Mouse (Mus musculus) spleen, adult 12 weeks (tissue): Measurements from ENCODE around the gene Crybg1.
A peak's percentile ranks its signal among the peaks of the same experiment; 100 is the strongest.
"Not testable (repeated sequence)": the region's sequence is repeated elsewhere in the genome, so short reads cannot be mapped to it uniquely, and the experiment has no call there.

Source experiments
- DNase-seq: peaks from one replicate; pipeline ENCODE4 v3.0.0; 2022; ENCODE audit warnings: low spot score

The Crybg1 gene

DNA sequence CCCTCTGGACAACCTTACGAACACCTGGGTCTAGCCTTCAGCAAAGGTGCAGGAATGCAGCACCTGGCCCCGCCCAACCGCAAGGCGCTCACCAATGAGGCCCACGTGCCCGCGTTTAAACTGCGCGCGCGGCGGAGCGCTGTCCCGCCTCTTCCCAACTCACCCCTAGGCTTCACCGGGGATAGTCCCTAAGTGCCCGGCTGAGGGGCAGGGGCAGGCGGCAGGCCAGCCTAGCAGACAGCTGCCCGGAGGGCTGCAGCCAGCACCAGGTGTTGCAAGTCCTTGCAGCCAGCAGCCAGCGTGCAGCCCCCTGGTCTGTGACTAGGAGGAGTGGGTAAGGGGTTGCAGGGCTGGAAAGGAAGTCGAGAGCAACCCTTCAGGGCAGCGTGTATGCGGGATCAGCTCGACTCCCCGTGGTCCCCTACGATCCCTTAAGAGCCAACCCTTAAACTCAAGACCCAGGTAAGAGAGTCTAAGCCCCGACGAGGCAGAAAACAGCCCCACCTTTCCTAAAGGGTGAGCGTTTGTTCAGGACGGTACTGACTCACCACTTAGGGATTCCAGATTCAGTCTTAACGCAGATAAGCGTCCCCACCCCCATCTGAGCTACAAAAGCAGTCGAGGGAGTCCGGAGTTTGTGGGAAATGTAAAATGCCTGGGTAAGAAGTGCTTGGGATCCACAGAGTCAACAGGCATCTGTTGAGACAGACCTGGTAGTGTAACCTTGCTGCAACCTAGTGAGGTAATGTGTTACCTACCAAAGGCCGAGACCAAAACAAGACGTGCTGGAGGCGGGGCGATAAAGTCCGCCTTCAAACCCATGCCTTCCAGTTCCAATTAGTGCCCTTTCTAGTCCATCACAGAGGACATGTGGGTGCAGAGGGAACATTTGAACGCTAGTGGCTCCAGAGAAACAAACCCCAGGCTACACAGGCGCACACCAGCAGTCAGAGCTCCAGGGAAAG is 142.7 kb downstream of the Crybg1 start:
- DNase-seq: no peak

DNA sequence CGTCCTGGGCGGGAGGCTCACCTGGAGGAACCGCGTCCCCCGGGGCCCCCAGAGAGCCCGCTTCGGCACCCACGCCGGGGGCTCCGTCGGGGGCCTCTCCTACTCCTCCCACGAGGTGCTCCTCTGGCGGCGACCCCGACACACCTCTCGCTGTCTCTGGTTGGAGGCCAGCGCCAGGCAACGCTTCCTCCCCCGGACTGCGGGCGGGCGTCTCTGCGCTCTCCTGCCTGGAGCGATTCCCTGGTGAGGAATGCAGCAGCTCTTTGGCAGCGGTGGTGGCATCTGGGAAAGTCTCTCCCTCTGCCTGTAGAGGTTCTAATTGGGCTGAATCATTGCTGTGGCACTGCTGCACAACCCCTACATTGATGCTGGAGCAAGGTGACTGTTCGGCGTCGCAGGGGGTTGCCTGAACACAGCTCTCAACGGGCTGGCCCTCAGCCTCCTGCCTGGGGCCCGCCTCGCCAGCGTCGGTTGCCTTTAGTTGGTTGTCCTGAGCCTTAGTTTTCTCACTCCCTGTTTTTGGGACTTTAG is 144.4 kb downstream of the Crybg1 start:
- no peak for DNase-seq

DNA sequence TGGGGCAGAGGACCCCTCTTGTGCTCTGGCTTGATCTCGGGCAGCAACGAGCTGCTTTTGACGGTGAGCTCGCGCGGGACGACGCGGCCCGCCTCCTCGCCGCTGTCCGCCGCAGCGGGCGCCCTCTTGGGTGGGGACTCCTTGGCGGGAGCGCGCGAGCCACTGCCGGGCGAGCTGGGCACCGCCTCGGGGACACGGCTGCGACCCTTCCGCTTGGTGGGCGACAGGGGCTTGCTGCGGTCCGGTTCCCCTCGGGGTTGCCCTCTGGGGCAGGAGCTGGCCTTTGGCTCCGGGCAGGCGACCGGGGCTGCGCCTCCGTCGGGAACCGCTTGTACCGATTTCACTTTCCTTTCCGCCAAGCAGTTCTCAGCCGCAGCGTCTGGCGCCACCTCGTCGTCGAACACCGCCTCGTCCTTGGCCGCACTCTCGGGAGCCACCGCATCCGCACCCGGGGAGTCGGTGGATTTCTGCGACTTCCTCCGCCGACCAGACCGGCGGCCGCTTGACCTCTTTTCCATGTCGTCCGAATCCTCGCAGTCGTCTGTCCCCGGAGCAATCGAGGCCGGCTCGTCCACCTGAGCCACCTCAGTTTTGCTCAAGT is 145.0 kb downstream of the Crybg1 start:
- peak; percentile 49 for DNase-seq

DNA sequence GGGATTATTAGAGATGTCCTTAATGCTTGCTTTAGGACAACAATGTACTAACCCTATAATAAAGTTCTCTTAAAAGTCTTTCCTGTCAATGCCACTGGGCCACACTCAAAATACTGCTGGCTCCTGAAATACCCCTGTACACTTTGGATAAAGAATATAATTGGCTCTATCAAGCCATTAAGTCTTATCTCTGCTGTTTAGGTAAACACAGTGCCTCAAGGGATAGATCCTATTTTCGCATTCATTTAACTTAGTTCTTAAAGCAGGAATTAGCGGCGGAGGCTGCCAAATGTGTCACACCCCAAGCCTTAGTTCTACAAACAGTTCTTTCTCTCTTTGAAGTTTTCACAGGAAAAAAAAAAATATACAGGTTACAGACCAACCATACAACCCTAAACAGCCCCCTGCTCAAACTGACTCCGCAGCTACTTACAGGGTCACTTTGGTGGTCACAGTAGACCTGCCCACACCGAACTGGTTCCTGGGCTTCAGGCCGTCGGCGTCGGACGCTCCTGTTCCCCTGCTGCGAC is 145.6 kb downstream of the Crybg1 start:
- no peak for DNase-seq

DNA sequence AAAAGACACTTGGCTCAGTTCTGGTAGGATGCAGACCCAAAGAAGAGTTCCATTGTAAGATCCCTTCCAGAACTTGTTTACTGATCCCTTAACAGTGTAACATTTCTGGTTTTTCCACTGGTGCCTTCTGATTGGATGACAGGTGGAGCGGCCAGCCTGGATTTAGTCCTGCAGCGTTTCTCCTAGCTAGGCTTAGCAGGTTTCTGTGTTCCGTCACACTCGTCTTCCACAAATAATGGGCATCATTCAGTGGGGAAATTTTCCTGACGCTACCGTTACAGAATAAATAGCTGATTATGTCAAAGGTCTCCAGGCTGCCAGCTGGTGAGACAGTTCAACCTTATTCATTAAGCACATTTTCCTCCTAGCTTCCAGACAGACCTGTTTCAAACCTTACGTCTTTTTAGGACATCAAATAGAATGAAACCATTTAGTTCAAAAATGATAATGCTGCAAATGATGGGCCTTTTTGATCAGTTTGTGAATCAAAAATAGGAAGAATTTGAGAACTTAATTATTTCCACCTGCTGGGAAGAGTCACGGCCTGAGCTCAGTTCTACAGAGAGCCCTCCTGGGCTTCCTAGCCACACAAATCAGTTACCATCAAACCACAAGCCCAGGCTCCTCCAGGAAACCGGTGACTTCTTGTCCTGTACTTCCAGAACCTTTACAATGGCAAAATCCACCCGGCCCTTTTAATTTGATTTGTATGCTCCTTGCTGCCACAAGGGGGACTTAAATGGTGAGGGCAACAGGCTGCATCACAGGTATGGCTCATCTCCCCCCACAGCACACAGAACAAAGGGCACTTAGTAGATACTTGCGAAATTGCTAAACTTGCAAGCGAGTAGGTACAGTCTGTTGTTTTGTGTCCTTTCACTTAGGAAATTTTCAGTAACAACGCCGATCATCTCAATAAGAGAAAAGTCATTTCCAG is 146.4 kb downstream of the Crybg1 start:
- no peak for DNase-seq

DNA sequence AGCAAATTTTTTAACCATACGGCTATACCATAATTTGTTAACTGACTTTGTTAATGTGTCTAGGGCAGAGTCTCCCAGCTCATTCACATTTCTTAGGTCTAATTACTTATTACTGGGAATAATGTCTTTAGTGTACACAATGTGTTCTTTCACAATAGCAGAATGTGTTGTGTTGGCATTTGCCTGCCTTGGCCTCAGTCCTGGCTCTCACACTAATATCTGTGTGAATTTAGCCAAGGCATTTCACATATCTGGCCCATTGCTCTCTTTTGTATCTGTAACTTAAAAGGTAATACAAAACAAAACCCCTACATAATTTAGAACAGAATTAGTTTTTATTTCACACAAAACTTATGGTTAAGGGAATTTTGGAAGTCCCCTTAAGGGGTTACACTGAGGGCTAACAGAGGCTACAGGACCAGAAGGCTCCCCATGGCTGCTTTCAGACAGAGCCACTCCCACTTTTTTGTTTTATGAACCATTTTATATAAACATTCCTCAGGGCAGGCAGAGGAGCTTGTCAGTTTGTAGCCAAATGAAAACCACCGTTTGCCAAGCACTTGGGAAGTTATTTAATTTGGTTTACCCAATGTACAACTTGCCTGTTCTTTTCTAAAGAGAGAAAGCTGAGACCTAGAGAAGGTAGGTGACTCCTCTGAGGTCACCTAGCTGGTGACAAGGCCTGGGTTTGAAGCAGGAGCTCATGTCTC is 148.3 kb downstream of the Crybg1 start:
- DNase-seq: no peak

DNA sequence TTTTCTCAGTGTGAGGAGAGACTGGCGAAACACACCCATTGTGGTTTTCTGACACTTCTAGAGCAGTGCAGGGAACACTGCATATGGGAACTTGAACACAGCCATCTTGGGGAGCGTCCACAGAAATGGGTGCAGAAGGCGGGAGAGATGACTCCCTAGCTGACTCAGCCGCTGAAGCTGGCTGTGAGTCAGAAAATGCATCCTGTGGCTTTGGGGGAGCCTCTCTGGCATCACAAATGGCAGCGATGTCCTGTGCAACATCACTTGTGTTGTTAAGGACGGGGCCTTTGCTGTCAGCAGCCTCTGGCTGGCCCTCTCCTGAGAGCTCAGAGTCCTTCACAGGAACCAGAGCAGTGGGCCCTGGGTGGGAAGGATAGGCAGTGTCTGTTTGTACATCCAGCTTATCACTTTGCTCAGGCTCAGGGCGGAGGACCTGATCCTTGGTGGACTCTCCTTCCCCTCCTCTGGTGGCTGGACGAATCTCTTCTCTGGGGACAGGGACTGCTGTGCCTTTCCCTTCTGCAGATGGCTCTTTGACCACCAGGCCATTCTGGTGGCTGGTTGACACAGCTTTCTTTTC is 150.1 kb downstream of the Crybg1 start:
- no peak for DNase-seq

DNA sequence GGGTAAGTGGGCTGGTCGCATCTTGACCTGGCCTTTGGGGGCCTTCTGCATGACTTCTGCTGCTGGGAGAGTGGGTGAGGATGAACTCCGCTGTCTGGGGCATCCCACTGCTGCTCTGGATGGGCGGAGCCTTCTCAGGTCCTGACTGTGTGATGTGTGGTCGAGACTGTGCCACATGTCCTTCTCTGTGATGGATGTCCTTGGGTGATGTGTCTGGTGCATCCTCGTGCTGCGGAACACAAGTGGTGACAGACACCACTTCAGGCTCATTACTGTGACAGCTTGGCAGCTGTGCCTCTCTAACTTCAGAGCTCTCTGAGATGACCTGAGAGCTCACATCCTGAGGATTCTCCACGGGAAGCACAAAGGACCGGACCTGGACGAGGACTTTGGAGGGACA is 150.6 kb downstream of the Crybg1 start:
- no peak for DNase-seq

DNA sequence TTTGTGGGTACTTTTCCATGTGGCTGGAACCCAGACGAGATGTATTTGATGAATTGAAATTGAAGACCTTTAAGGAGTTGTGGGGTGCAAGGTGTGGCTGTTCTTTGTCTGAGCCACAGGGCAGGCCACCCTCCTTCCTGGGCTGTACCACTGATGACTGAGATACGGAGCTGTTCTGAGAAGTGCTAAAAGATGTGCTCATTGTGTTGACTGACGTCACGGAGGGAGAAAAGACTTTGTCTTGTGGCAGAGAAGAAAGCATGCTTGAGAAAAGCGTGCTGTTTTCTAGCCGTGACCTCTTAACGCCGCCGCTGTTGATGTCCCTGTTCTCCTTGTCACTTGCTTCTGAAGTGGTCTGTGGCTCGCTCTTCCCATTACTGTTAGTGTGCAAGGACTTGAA is 151.4 kb downstream of the Crybg1 start:
- no peak for DNase-seq

DNA sequence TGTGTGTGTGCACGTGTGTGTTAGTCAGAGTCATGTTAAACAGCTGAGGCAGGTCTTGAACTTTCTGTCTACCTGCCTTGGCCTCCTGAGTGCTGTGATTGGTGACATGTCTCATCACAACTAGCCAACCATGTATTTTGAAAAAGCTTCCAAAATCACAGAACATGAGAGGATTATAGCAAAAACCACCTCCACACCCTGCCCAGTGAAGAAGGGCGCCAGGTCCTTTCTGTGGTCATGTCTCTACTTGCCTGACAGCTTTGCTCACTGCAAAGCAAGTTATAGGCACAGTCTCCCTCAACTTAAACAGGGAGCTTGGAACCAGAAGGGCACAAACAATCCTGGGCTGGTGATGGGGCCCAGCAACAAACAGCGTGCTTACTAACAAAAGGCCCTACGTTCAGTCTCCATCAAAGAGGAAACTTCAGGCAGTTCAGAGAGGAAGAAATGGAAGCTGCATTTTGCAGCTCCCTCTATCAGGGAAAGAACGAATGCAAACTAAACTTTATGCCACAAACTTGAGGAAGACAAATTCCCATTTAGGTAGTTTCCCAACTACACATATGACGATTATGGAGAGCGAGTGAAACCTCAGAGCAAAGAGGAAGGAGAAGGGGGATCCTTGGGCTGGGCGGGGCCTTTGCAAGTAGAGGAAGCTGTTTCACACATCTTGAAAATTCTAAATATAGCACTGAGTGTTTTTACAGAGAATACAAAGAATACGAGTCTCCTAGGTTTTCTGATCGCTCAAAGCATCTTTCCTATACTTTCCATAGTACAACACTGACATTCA is 152.6 kb downstream of the Crybg1 start:
- no peak for DNase-seq

DNA sequence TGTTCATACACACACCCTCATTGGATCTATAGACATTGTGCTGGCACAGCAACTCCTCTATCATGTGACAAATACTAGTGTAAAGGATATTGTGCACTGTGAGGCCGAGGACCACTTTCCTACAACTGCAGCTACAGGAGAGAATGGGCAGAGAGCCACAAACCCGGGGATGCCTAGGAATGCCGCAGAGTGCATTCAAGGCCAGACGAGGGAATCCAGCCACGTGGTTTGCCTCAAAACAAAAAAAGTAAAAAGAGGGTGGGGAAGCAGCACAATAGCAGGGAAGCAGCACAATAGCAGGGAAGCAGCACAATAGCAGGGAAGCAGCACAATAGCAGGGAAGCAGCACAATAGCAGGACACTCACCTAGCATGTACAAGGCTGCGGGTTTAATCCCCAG is 155.5 kb downstream of the Crybg1 start:
- DNase-seq: no peak

DNA sequence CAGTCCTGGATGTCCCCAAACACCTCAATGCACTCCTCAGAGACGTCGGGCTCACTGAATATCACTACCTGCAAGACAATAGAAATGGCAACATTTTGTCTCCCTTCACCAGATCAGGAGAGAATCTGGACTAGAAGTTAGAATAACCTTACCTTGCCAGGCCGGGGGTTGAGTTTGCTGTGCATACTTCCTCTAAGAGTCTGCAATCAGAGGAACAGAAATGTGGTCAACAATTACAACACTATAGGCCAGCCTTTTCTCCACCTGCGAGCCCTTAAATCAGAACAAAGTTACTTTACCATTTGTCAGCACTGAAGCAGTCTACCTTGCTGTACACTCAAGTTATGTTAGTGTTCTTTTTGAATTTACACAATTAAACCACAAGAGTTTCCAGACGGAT is 156.1 kb downstream of the Crybg1 start:
- no peak for DNase-seq

DNA sequence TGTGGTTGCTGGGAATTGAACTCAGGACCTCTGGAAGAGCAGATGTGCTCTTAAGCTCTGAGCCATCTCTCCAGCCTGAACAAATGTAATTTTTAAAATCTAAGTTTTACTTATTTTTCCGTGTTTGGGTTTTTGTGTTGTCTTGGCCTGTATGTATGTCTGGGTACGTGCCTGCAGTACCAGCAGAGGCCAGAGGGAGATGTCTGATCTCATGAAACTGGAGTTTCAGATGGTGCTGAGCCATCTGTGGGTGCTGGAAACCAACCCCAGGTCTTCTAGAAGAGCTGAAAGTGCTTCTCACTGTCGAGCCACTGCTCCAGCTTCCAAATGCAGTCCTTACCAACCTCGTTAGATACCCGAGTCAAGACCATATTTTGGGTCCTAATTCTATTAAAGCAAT is 157.4 kb downstream of the Crybg1 start:
- DNase-seq: no peak

DNA sequence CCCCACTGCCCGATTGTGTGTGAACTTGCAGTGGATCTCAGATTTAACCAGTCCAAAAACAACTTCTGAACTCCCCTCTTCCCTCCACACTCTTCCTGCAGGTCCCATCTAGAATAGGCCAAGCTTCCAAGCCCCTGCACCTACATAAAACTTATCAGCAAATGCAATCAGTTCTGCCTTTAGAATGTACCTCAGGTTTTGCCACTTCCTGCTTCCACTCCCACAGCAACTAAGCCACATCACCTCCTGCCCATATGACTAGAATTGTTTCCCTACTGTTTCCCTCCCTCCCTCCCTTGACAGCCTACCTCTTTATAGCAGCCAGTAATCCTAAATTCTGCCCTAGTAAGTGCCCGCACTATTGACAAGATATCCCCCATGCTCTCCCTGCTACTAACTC is 164.8 kb downstream of the Crybg1 start:
- DNase-seq: no peak

DNA sequence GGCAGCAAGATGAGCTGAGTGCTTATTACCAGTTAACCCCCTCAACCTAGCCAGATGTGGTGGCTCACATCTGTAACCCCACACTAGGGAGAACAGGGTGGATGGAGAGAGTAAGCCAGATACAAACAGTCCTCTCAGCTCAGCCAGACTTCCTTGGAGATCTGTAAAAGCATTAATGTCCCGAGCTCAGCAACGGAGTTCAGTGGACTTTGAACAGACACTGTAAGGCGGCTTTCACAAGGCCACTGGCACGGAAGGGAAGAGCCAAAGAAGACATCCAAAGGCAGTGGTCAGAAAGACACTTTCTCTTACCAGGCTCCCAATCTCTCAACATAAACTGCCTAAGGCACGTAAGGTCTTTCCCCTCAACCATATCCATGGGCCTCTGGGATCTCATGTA is 165.4 kb downstream of the Crybg1 start:
- no peak for DNase-seq

DNA sequence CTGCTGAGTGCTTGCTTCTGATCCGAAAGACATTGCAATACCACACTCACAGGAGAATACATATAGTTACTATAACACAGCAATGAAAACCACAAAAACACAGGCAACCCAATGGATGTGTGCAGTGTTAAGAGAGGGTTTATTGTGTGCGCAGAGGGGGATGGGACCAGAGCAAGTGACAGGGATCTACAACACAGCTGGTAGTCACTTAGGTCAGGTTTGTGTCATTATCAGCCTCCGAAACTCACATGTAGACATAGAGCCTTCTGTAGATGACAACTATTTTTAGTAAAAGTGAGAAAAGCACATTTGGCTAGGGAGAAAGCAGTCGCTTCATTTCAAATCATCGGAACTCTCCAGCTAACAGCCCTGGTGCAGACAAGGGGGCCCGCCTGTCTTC is 166.2 kb downstream of the Crybg1 start:
- no peak for DNase-seq

DNA sequence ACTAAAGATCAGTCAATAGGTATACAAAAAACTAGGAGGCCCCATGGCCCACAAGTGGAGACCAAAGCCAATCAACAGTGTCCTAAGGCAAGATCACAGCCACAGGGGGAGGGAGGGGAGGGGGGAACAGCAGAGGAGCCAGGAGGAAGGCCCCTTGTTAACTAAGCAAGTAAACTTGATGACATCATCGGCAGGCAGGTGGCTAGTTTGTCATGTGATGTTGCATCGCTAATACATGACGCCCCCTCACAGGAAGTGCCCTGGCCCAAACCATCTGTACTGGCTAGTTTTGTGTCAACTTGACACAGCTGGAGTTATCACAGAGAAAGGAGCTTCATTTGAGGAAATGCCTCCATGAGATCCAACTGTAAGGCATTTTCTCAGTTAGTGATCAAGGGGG is 167.9 kb downstream of the Crybg1 start:
- DNase-seq: not testable (repeated sequence)

DNA sequence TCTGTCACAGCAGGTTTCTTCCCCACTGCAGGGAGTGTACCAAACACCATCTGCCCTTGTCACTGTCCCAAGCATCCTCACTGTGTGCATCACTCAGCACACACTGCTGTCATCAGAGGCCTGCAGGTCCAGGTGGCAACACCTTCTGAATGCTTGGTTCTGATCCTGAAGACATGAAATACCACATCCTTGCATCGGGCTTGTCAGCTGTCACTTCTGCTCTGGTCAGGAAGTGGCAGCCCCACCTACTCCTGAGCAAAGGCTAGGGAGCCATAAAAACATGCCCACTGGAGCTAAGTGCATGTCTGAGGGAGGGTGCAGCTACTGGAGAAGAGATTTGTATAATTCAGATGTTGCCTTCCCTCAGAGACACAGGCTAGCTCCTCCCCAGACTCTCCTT is 168.6 kb downstream of the Crybg1 start:
- no peak for DNase-seq

DNA sequence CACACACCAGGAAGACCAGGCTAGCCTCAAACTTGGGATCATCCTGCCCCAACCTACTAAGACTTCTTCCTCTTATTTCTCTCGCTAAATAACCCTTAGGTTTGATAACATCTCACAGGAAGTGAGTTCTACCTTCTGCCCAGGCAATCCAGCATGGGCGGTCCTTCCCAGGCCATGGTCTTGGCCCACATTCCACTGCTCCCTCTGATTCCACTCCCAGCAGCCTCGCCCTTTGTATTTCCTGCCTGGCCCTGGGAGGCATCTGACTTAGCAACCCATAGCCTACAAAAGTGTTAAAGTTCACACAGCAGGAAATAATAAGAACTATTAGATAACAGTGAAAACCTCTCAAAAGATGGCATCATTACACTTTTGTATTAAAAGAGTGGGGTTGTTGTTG is 171.3 kb downstream of the Crybg1 start:
- no peak for DNase-seq

DNA sequence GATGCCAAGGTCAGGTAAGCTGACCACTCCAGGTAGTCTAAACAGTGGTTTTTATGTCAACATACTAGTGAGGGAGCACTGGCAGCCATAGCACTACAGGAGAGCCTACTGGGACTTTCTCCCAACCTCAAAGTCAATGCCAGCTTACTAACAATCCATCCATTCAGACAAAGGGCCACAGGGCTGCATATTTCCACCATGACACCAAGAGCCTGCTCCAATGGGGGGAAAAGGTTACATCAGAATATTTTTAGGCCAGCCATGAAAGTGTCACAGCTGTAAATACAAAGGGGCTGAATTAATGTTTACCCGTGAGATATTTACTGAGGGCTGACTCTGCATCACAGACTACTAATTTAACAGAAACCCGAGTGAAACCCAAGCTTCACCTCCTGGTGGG is 175.4 kb downstream of the Crybg1 start:
- no peak for DNase-seq
